Mouse (Mus musculus) forebrain, embryonic 14.5 days (tissue): ENCODE measurements around the gene Itfg2. TPM values are rescaled to one million over a fixed set of nuclear protein-coding genes. Genes with fewer than 3 reads are reported as not detected.

Experiments
- ATAC-seq: fragments of 200-750 bp; cut with Nextera tagmentation; 2 replicates; pipeline ENCODE4 v1.8.0; 2017; ENCODE audit warnings: mild to moderate bottlenecking, moderate library complexity
- DNase-seq: peaks from one replicate; pipeline ENCODE4 v3.0.0-alpha.2; 2015; ENCODE audit warnings: low spot score
- H3K27ac ChIP-seq: fragments of 300-500 bp; sonication (generic); 2 replicates; pipeline ENCODE4 v1.5.1; 2014; ENCODE audit warnings: low read depth, mild to moderate bottlenecking, control low read depth, low read length, moderate library complexity
- H3K27me3 ChIP-seq: fragments of 300-500 bp; sonication (generic); replicated peaks from 2 replicates; pipeline ENCODE4 v1.6.1; 2014; ENCODE audit warnings: low read length, control low read depth, mixed read lengths; ENCODE audit not compliant: control insufficient read depth, insufficient read depth
- H3K36me3 ChIP-seq: fragments of 300-500 bp; sonication (generic); 2 replicates; pipeline ENCODE4 v1.6.1; 2014; ENCODE audit warnings: low read length, control low read depth; ENCODE audit not compliant: control insufficient read depth, insufficient read depth
- H3K4me1 ChIP-seq: fragments of 300-500 bp; sonication (generic); 2 replicates; pipeline ENCODE4 v1.6.1; 2014; ENCODE audit warnings: antibody characterized with exemption, low read length, control low read depth; ENCODE audit not compliant: control insufficient read depth, insufficient read depth
- H3K4me2 ChIP-seq: fragments of 300-500 bp; sonication (generic); 2 replicates; pipeline ENCODE4 v1.6.1; 2014; ENCODE audit warnings: mild to moderate bottlenecking, control low read depth, low read length
- H3K4me3 ChIP-seq: fragments of 300-500 bp; sonication (generic); 2 replicates; pipeline ENCODE4 v1.5.1; 2014; ENCODE audit warnings: low read depth, low read length, control low read depth
- H3K9ac ChIP-seq: fragments of 300-500 bp; sonication (generic); 2 replicates; pipeline ENCODE4 v1.6.1; 2014; ENCODE audit warnings: mild to moderate bottlenecking, low read length, control low read depth, moderate library complexity
- H3K9me3 ChIP-seq: fragments of 300-500 bp; sonication (generic); replicated peaks from 2 replicates; pipeline ENCODE4 v1.6.1; 2016; ENCODE audit warnings: low read length, control low read depth, mixed read lengths; ENCODE audit not compliant: control insufficient read depth
- WGBS: fragments of 180-500 bp; shearing (Covaris S2); extraction: QIAGEN DNeasy Blood & Tissue Kit; methylation state at CpG from one replicate; pipeline ENCODE4 v1.1.7; 2014; 5-methylcytosine and 5-hydroxymethylcytosine counted together
- polyA plus RNA-seq: library from polyadenylated mRNA; unstranded; fragments of >200 nt; fragmentation: Nextera tagmentation; extraction: Ambion mirVana; gene quantifications from 2 replicates; pipeline ENCODE4 v1.2.1, GENCODE M21; 2014

Gene Itfg2
- polyA plus RNA-seq, 1 experiment from 2014 or later, result 28.0 TPM

DNA sequence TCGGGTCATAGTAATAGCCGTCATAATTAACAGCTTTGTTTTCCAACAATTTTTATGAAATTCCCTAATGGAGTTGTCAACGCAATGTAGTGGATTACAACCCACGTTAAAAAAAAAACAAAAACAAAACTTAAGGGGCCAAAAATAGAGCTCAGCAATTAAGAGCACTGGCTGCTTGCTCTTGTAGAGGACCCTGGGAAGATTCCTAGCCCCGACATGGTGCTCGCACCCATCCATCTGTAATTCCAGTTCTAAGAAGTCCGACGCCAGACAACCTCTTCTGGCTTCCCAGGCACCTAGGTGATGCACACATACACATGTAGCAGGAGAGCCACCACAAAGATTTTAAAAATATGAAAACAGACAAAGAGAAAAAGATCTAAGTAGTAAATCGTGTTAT is 315 bp upstream of the Itfg2 start:
- H3K9me3 ChIP-seq, result no peaks in the 10 kb centered on the region
- peak overlapping the region; percentile 55 for H3K4me3 ChIP-seq
- DNase-seq (no peak), ATAC-seq (no peak; the same call in 1 of the 2 replicates)
- H3K4me1 ChIP-seq, result peaks cover 3% of the 10 kb centered on the region; the same call in 1 of the 2 replicates
- peak overlapping the region; percentile 75 for H3K9ac ChIP-seq
- no peaks in the 10 kb centered on the region for H3K27me3 ChIP-seq
- no peak overlapping the region; the same call in 1 of the 2 replicates for H3K27ac ChIP-seq
- peaks cover 21% of the 10 kb centered on the region for H3K36me3 ChIP-seq
- WGBS, result 20% methylated on average over 9 of the region's 9 CpGs
- peak overlapping the region; percentile 59 for H3K4me2 ChIP-seq

DNA sequence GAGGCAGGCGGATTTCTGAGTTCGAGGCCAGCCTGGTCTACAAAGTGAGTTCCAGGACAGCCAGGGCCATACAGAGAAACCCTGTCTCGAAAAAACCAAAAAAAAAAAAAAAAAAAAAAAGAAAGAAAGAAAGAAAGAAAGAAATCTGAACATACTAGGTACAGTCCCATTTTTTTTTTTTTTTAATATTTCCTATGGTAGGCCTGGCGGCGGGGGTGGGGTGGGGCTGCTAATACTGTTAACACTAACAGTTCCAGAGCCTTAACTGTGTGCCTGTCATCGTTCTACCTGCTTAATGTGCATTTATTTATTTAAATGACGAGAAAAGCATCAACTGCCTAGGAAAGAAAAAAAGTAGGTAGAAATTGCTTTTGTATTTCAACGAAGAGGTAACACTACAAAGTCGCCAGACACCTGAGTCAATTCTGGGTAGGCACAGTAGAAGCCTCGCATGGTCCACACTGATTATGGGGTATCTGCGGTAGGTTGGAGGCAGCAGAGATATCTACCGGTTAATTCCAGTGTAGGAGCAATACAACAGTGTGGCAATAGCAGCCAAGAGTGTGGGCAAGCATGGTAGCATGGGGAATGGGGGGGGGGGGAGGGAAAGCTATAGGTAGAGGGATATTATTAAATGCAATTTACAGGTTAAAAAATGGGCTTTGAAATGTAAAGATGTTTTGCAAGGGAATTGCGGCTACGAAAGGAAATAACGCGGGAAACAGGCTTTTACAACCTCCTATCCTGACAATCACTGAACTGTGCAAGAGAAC is 1.0 kb downstream of the Itfg2 start:
- Histone ChIP-seq H3K27me3 (no peaks in the 10 kb centered on the region), H3K4me1 (peaks cover 3% of the 10 kb centered on the region; the same call in 1 of the 2 replicates), H3K9me3 (no peaks in the 10 kb centered on the region), H3K36me3 (peaks cover 7% of the 10 kb centered on the region), H3K9ac (peak overlapping the region; percentile 75), H3K4me2 (peak overlapping the region; percentile 59), H3K27ac (peak overlapping the region; percentile 97), H3K4me3 (peak overlapping the region; percentile 55)
- DNase-seq (peak; percentile 27), ATAC-seq (peak; percentile 45)
- 45% methylated on average over 15 of the region's 16 CpGs for WGBS

DNA sequence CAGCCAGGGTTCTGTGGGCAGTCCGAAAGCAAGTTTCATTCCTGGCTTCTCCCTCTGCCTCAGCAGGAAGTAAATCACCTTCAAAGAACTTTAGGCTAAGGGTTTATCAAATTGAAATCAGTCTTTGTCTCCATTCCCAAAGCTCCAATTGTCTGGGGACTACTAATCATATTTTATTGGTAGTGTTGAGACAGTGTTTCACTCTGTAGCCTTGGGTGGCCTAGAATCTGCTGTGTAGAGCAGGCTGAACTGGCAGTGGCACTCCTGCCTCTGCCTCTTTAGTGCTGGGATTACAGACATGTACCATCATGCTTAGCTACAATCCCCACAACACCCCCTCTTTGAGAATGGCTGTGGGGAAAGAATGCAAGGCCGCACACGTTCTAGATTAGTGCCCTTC is 3.3 kb downstream of the Itfg2 start:
- Histone ChIP-seq H3K4me2 (no peak overlapping the region), H3K27ac (no peak overlapping the region), H3K4me3 (no peak overlapping the region), H3K4me1 (peaks cover 3% of the 10 kb centered on the region; the same call in 1 of the 2 replicates), H3K27me3 (no peaks in the 10 kb centered on the region), H3K36me3 (no peaks in the 10 kb centered on the region), H3K9ac (no peak overlapping the region), H3K9me3 (no peaks in the 10 kb centered on the region)
- no peak for DNase-seq
- WGBS, result 87% methylated on average over 3 of the region's 3 CpGs
- no peak for ATAC-seq

DNA sequence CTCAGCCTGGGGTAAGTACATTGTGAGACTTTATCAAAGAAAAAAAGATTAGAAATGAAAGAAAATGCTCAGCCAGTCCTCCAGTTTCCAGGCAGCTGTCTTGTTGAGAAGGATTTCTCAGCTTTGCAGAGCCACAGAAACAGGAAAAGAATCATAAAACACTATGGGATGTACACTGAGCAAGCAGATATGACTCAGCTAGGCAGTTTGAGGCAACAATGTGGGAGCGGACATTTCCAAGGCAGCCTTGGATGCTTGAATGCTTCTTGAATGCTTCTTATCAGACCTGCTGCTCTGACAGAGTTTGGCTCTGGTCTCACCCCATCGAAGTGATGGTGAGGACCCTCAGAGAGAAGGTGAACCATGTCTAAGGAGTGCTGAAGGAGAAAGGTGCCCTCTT is 3.7 kb downstream of the Itfg2 start:
- Histone ChIP-seq H3K9ac (no peak overlapping the region), H3K36me3 (no peaks in the 10 kb centered on the region), H3K27me3 (no peaks in the 10 kb centered on the region), H3K4me1 (peaks cover 3% of the 10 kb centered on the region; the same call in 1 of the 2 replicates), H3K4me3 (no peak overlapping the region), H3K27ac (no peak overlapping the region), H3K4me2 (no peak overlapping the region), H3K9me3 (no peaks in the 10 kb centered on the region)
- no peak for DNase-seq
- WGBS, result 94% methylated on average over 2 of the region's 2 CpGs
- ATAC-seq, result no peak

DNA sequence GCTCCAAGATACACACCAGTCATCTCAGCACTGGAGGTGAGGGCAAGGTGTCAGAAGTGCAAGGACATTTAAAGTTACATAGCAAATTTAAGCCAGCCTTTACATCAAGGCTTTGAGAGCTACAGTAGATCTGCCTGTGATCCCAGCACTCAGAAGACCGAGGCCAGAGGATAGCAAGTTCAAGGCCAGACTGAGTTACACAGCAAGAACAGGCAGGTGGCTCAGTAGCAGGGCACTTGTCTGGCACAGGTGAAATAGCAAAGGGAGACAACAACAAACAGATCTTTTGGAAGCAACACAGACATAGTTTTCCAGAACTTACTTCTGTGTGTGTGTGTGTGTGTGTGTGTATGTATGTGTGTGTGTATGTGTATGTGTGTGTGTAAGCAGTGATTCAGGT is 6.7 kb downstream of the Itfg2 start:
- no peak overlapping the region for H3K4me3 ChIP-seq
- no peaks in the 10 kb centered on the region for H3K9me3 ChIP-seq
- no peak overlapping the region for H3K9ac ChIP-seq
- ATAC-seq (no peak), DNase-seq (no peak)
- H3K4me2 ChIP-seq, result no peak overlapping the region
- H3K36me3 ChIP-seq, result peaks cover 9% of the 10 kb centered on the region; the same call in 1 of the 2 replicates
- no peaks in the 10 kb centered on the region for H3K4me1 ChIP-seq
- H3K27ac ChIP-seq, result no peak overlapping the region
- WGBS, result 100% methylated on average over 1 of the region's 1 CpGs
- no peaks in the 10 kb centered on the region for H3K27me3 ChIP-seq

DNA sequence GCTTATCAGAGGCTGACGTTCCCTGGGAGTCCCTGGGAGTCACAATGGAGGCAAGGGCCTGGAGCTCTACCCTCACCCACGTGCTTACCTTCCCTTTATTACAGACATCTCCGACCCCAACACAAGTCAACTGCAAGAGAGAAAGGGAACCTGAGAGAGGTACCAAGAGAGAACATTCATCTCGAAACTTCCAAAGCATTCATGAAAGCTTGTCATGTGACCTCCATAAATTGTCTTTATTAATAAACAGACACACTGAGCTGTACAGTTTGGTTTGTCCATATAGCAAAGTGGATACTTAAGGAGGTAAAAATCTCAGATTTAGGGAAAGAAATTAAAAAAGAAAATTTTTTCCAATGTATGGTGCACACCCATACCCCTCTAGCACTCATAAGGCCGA is 8.6 kb downstream of the Itfg2 start:
- Histone ChIP-seq H3K27me3 (no peaks in the 10 kb centered on the region), H3K9me3 (no peaks in the 10 kb centered on the region), H3K4me1 (no peaks in the 10 kb centered on the region), H3K27ac (no peak overlapping the region), H3K9ac (no peak overlapping the region), H3K4me2 (no peak overlapping the region), H3K4me3 (no peak overlapping the region), H3K36me3 (peaks cover 21% of the 10 kb centered on the region)
- ATAC-seq, result no peak
- no peak for DNase-seq
- 90% methylated on average over 5 of the region's 5 CpGs for WGBS

DNA sequence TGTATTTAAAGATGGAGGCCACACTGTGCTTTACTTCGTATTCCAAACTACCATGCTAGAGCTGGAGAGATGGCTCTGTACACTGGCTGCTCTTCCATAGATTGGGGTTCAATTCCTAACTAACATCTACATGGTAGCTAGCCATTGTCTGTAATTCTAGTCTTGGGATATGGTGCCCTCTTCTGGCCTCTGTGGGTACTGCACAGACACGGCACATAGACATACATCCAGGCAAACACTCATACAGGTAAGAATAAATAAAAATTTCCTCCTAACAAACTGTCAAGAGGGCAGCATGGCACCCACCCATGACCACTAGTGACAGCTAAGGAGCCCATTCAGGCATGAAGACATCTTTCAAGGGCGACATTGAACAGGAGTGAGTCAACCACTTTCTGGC is 13.6 kb downstream of the Itfg2 start:
- WGBS, result 16% methylated on average over 3 of the region's 3 CpGs
- Histone ChIP-seq H3K36me3 (peaks cover 65% of the 10 kb centered on the region), H3K4me2 (no peak overlapping the region), H3K9ac (no peak overlapping the region), H3K4me3 (no peak overlapping the region), H3K4me1 (no peaks in the 10 kb centered on the region), H3K27me3 (no peaks in the 10 kb centered on the region), H3K9me3 (no peaks in the 10 kb centered on the region), H3K27ac (no peak overlapping the region)
- ATAC-seq, result peak; percentile 54
- DNase-seq, result peak; percentile 83

DNA sequence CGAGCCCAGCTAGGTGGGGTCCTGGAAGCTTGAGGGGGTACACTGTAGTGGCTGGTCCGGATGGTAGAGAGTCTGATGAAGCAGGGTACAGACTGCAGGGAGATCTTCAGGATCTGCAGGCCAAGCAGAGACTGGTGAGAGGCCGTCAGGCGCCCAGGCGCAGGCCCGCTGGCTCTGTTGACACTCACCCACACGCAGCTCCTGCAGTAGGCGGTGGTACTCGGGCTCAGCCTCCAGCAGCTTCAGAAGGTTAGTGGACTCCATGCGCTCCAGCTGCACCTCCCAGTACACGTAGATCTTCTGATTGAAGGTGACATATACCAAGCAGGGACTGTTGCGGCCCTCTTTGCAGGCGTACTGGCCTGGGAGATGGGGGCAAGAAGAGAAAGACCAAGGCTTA is 14.4 kb downstream of the Itfg2 start:
- ATAC-seq (no peak), DNase-seq (no peak)
- Histone ChIP-seq H3K4me1 (no peaks in the 10 kb centered on the region), H3K27me3 (no peaks in the 10 kb centered on the region), H3K4me2 (no peak overlapping the region), H3K4me3 (no peak overlapping the region), H3K9me3 (no peaks in the 10 kb centered on the region), H3K9ac (no peak overlapping the region), H3K27ac (no peak overlapping the region), H3K36me3 (peaks cover 67% of the 10 kb centered on the region)
- WGBS, result 93% methylated on average over 13 of the region's 13 CpGs

DNA sequence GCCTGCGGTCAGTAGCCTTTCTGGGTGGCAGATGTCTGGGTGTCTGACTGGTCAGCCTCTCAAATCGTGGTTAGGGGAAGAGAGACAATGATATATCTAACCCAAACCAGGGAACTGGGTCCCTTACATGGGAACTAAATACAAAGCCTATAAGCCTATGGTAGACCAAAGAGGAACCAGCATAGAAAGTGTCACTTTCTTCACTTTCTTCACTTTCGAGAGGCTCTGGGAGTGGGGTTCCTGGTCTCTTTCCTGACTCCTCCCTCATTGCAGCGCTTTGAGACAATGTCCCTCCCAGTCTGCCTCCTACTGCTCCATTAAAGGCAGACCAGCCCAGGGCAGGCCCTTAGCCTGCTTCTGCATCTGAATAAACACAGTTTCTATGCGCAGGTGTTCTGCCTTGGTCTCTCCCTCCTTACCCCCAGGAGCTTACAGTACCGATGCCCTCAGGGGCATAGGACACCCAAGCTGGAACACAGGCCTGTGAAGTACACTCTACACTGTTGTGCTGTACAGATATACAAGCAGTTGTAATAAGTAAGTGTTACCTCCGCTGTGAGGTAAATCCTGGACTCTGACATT is 16.1 kb downstream of the Itfg2 start:
- no peak for ATAC-seq
- 93% methylated on average over 7 of the region's 7 CpGs for WGBS
- H3K4me3 ChIP-seq, result no peak overlapping the region
- no peak overlapping the region for H3K27ac ChIP-seq
- no peaks in the 10 kb centered on the region for H3K27me3 ChIP-seq
- no peaks in the 10 kb centered on the region for H3K9me3 ChIP-seq
- H3K4me2 ChIP-seq, result no peak overlapping the region
- H3K9ac ChIP-seq, result no peak overlapping the region
- H3K4me1 ChIP-seq, result no peaks in the 10 kb centered on the region
- peaks cover 61% of the 10 kb centered on the region for H3K36me3 ChIP-seq
- no peak for DNase-seq
